Mouse (Mus musculus): ENCODE data around the gene Sh3bp5l.

The Sh3bp5l gene

GRCm38 (mm10) chr11:58378763-58379278 is 48.3 kb downstream of the Sh3bp5l start, which contains the start of gene Lypd8:
Gene Lypd8, plus strand, starts transcription at chr11:58379043.
- DNase-seq (ENCODE audit: low read depth, low spot score): peak; percentile 28

GRCm38 (mm10) chr11:58379516-58379915 is 49.0 kb downstream of the Sh3bp5l start:
- no peak for DNase-seq (ENCODE audit: low read depth, low spot score)

DNA sequence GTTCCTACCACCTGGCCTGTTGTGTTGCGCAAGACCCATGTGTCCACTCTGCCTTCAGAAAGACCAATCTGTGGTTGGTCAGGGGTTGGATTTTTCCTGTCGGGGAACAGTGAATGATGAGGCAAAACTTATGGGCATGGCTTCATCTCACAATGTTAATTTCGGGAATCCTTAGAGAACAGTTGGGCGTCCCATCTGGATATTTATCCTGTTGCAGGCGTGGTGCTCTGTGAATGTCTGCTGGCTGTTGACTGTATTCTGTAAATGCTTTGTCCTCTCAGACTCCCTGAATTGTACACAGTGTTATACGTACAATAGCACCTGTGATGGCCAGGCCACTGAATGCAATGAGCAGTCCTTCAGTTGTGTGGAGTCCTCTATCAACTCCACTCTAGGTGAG is 51.9 kb downstream of the Sh3bp5l start:
- peak; percentile 34 for DNase-seq (ENCODE audit: low read depth, low spot score)
